Mouse (Mus musculus): ENCODE results near the gene Lrrc4c. TPM values are rescaled to one million over a fixed set of nuclear protein-coding genes. Genes with fewer than 3 reads are reported as not detected.

Gene Lrrc4c
- polyA plus RNA-seq, 1 experiment from 2014 or later, result 0.66 TPM

- Histone ChIP-seq H3K4me3 (ENCODE audit: low read depth, low read length) (no peak overlapping the region), H3K9me3 (ENCODE audit: low read depth, low read length) (no peaks in the 10 kb centered on the region), H3K27ac (ENCODE audit: low read depth) (no peak overlapping the region), H3K4me1 (ENCODE audit: insufficient read depth) (no peaks in the 10 kb centered on the region), H3K36me3 (ENCODE audit: insufficient read depth) (no peaks in the 10 kb centered on the region), H3K27me3 (ENCODE audit: insufficient read depth, low read length) (no peaks in the 10 kb centered on the region), H3K9ac (no peak overlapping the region), H3K4me2 (no peak overlapping the region)
- no peak for ATAC-seq (ENCODE audit: insufficient read depth)
- 67% methylated on average over 3 of the region's 3 CpGs for WGBS
- DNase-seq, result no peak
- no peak for TF ChIP-seq CTCF (IDR thresholded peaks at IDR 0.05; ENCODE audit: low read depth)
These were observed 700.4 kb downstream of the Lrrc4c start for GRCm38 (mm10) chr2:97018319-97018718.

- H3K4me2 ChIP-seq, result no peak overlapping the region
- no peak overlapping the region for H3K27ac ChIP-seq (ENCODE audit: low read depth)
- DNase-seq (no peak), ATAC-seq (ENCODE audit: insufficient read depth) (no peak)
- H3K9me3 ChIP-seq (ENCODE audit: low read depth, low read length), result no peaks in the 10 kb centered on the region
- TF ChIP-seq CTCF (IDR thresholded peaks at IDR 0.05; ENCODE audit: low read depth), result no peak
- no peak overlapping the region for H3K4me3 ChIP-seq (ENCODE audit: low read depth, low read length)
- no peaks in the 10 kb centered on the region for H3K27me3 ChIP-seq (ENCODE audit: insufficient read depth, low read length)
- no peaks in the 10 kb centered on the region for H3K4me1 ChIP-seq (ENCODE audit: insufficient read depth)
- H3K36me3 ChIP-seq (ENCODE audit: insufficient read depth), result no peaks in the 10 kb centered on the region
- 53% methylated on average over 1 of the region's 1 CpGs for WGBS
- H3K9ac ChIP-seq, result no peak overlapping the region
These were observed 709.0 kb downstream of the Lrrc4c start for GRCm38 (mm10) chr2:97026991-97027390.

- no peak for TF ChIP-seq CTCF (IDR thresholded peaks at IDR 0.05; ENCODE audit: low read depth)
- WGBS, result 86% methylated on average over 1 of the region's 1 CpGs
- Histone ChIP-seq H3K27me3 (ENCODE audit: insufficient read depth, low read length) (no peaks in the 10 kb centered on the region), H3K4me1 (ENCODE audit: insufficient read depth) (no peaks in the 10 kb centered on the region), H3K4me3 (ENCODE audit: low read depth, low read length) (no peak overlapping the region), H3K4me2 (no peak overlapping the region), H3K9me3 (ENCODE audit: low read depth, low read length) (no peaks in the 10 kb centered on the region), H3K36me3 (ENCODE audit: insufficient read depth) (no peaks in the 10 kb centered on the region), H3K27ac (ENCODE audit: low read depth) (no peak overlapping the region), H3K9ac (no peak overlapping the region)
- no peak for DNase-seq
- ATAC-seq (ENCODE audit: insufficient read depth), result no peak
These were observed 709.6 kb downstream of the Lrrc4c start for GRCm38 (mm10) chr2:97027585-97027984.

- TF ChIP-seq CTCF (IDR thresholded peaks at IDR 0.05; ENCODE audit: low read depth), result no peak
- no peak for ATAC-seq (ENCODE audit: insufficient read depth)
These were observed 718.4 kb downstream of the Lrrc4c start for GRCm38 (mm10) chr2:97036401-97036800.

GRCm38 (mm10) chr2:97037024-97037814, 719.2 kb downstream of the Lrrc4c start:
- 81% methylated on average over 5 of the region's 5 CpGs for WGBS
- Histone ChIP-seq H3K27me3 (ENCODE audit: insufficient read depth, low read length) (no peaks in the 10 kb centered on the region), H3K9me3 (ENCODE audit: low read depth, low read length) (no peaks in the 10 kb centered on the region), H3K4me2 (no peak overlapping the region), H3K4me3 (ENCODE audit: low read depth, low read length) (no peak overlapping the region), H3K27ac (ENCODE audit: low read depth) (no peak overlapping the region), H3K4me1 (ENCODE audit: insufficient read depth) (no peaks in the 10 kb centered on the region), H3K36me3 (ENCODE audit: insufficient read depth) (no peaks in the 10 kb centered on the region), H3K9ac (no peak overlapping the region)
- ATAC-seq (ENCODE audit: insufficient read depth) (no peak), DNase-seq (no peak)
- no peak for TF ChIP-seq CTCF (IDR thresholded peaks at IDR 0.05; ENCODE audit: low read depth)

More at GRCm38 (mm10) chr2:97036401-97036800, 718.4 kb downstream of the Lrrc4c start:
- no peaks in the 10 kb centered on the region for H3K36me3 ChIP-seq (ENCODE audit: insufficient read depth)
- no peak overlapping the region for H3K4me2 ChIP-seq
- H3K9ac ChIP-seq, result no peak overlapping the region
- H3K4me3 ChIP-seq (ENCODE audit: low read depth, low read length), result no peak overlapping the region
- no peak for DNase-seq
- no peaks in the 10 kb centered on the region for H3K4me1 ChIP-seq (ENCODE audit: insufficient read depth)
- H3K27ac ChIP-seq (ENCODE audit: low read depth), result no peak overlapping the region
- H3K9me3 ChIP-seq (ENCODE audit: low read depth, low read length), result no peaks in the 10 kb centered on the region
- no peaks in the 10 kb centered on the region for H3K27me3 ChIP-seq (ENCODE audit: insufficient read depth, low read length)

GRCm38 (mm10) chr2:97044016-97044415, 726.0 kb downstream of the Lrrc4c start:
- TF ChIP-seq CTCF (IDR thresholded peaks at IDR 0.05; ENCODE audit: low read depth), result no peak
- no peak for DNase-seq
- Histone ChIP-seq H3K27me3 (ENCODE audit: insufficient read depth, low read length) (no peaks in the 10 kb centered on the region), H3K9me3 (ENCODE audit: low read depth, low read length) (no peaks in the 10 kb centered on the region), H3K4me1 (ENCODE audit: insufficient read depth) (no peaks in the 10 kb centered on the region), H3K27ac (ENCODE audit: low read depth) (no peak overlapping the region), H3K4me2 (no peak overlapping the region), H3K36me3 (ENCODE audit: insufficient read depth) (no peaks in the 10 kb centered on the region), H3K9ac (no peak overlapping the region), H3K4me3 (ENCODE audit: low read depth, low read length) (no peak overlapping the region)
- no peak for ATAC-seq (ENCODE audit: insufficient read depth)
- WGBS, result 69% methylated on average over 3 of the region's 3 CpGs

GRCm38 (mm10) chr2:97045628-97046027, 727.7 kb downstream of the Lrrc4c start:
- 92% methylated on average over 3 of the region's 3 CpGs for WGBS
- Histone ChIP-seq H3K9me3 (ENCODE audit: low read depth, low read length) (no peaks in the 10 kb centered on the region), H3K4me3 (ENCODE audit: low read depth, low read length) (no peak overlapping the region), H3K36me3 (ENCODE audit: insufficient read depth) (no peaks in the 10 kb centered on the region), H3K27me3 (ENCODE audit: insufficient read depth, low read length) (no peaks in the 10 kb centered on the region), H3K27ac (ENCODE audit: low read depth) (no peak overlapping the region), H3K4me1 (ENCODE audit: insufficient read depth) (no peaks in the 10 kb centered on the region), H3K9ac (no peak overlapping the region), H3K4me2 (no peak overlapping the region)
- TF ChIP-seq CTCF (IDR thresholded peaks at IDR 0.05; ENCODE audit: low read depth), result no peak
- no peak for DNase-seq
- ATAC-seq (ENCODE audit: insufficient read depth), result no peak

All from lung, embryonic 14.5 days (tissue).